Mouse (Mus musculus) heart, embryonic 15.5 days (tissue): ENCODE data around the gene Maml1. TPM values are rescaled to one million over a fixed set of nuclear protein-coding genes. Genes with fewer than 3 reads are reported as not detected.

Experiments used
- ATAC-seq: fragments of 200-750 bp; cut with Nextera tagmentation; replicated peaks from 2 replicates; pipeline ENCODE4 v1.8.0; 2017; ENCODE audit warnings: low read depth, moderate TSS enrichment; ENCODE audit not compliant: insufficient number of reproducible peaks, insufficient read depth, low FRiP score
- H3K27ac ChIP-seq: fragments of 300-500 bp; sonication (generic); 2 replicates; pipeline ENCODE4 v1.5.1; 2015; ENCODE audit warnings: mild to moderate bottlenecking, inconsistent platforms
- H3K27me3 ChIP-seq: fragments of 300-500 bp; sonication (generic); 2 replicates; pipeline ENCODE4 v1.6.1; 2015; ENCODE audit warnings: inconsistent platforms
- H3K36me3 ChIP-seq: fragments of 300-500 bp; sonication (generic); 2 replicates; pipeline ENCODE4 v1.6.1; 2015; ENCODE audit warnings: mild to moderate bottlenecking, inconsistent platforms
- H3K4me1 ChIP-seq: fragments of 300-500 bp; sonication (generic); replicated peaks from 2 replicates; pipeline ENCODE4 v1.6.1; 2015; ENCODE audit warnings: inconsistent platforms
- H3K4me2 ChIP-seq: fragments of 300-500 bp; sonication (generic); 2 replicates; pipeline ENCODE4 v1.6.1; 2015; ENCODE audit warnings: inconsistent platforms, mild to moderate bottlenecking, moderate library complexity
- H3K4me3 ChIP-seq: fragments of 300-500 bp; sonication (generic); 2 replicates; pipeline ENCODE4 v1.5.1; 2015; ENCODE audit warnings: mild to moderate bottlenecking, inconsistent platforms
- H3K9ac ChIP-seq: fragments of 300-500 bp; sonication (generic); 2 replicates; pipeline ENCODE4 v1.6.1; 2015; ENCODE audit warnings: mild to moderate bottlenecking, inconsistent platforms
- H3K9me3 ChIP-seq: fragments of 300-500 bp; sonication (generic); replicated peaks from 2 replicates; pipeline ENCODE4 v1.6.1; 2016; ENCODE audit warnings: inconsistent platforms
- WGBS: fragments of 180-500 bp; shearing (Covaris S2); methylation state at CpG from one replicate; pipeline ENCODE4 v1.1.7; 2015; ENCODE audit warnings: mixed read lengths; 5-methylcytosine and 5-hydroxymethylcytosine counted together
- polyA plus RNA-seq: library from polyadenylated mRNA; unstranded; fragments of >200 nt; fragmentation: Nextera tagmentation; extraction: Ambion mirVana; gene quantifications from 2 replicates; pipeline ENCODE4 v1.2.1, GENCODE M21; 2015

Gene Maml1
- 3.2 and 3.8 TPM in 2 replicates for polyA plus RNA-seq

DNA sequence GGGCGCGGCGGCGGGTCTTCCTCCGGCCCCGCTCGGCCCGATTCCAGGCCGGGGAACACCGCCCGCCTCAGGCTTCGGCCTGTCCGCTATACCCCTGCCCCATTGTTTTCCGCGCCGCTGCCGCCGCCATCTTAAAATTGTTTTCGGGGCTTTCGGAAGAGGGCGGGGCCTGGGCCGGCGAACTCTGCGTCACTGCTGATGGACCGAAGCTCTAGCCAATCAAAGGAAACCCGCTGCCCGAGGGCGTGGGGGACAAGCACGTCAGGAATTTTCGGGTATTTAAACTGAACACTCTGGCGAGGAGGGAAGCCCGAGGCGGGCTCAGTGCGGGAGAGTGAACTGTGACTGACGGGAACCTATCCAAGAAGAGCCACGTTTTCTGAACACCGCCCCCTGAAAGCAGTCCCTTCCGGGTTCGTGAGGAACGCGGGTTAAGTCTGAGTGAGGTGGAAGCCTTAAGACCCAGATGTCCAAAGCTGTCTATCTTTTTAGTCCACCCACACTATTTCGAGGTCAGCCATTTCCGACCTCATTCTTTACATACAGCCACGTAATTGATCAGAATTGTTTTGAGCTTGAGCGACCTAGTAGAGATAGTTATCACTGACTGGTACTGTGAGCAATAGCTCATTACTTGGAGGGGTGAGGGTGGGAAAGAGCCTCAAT lies at the start of gene Maml1:
TSS of gene Maml1 (minus strand) at position 122 of the 666 bp plus-strand sequence.
- Histone ChIP-seq H3K9ac (peak within 1 kb of the TSS; percentile 99), H3K4me3 (peak within 1 kb of the TSS; percentile 90), H3K27me3 (no peaks in the 10 kb centered on the region), H3K27ac (peak within 1 kb of the TSS; percentile 98), H3K9me3 (no peaks in the 10 kb centered on the region), H3K4me1 (peaks cover 24% of the 10 kb centered on the region), H3K36me3 (peaks cover 38% of the 10 kb centered on the region), H3K4me2 (peak within 1 kb of the TSS; percentile 74)
- WGBS: under 1% methylated on average over 45 of the region's 45 CpGs
- peak; percentile 97 for ATAC-seq

DNA sequence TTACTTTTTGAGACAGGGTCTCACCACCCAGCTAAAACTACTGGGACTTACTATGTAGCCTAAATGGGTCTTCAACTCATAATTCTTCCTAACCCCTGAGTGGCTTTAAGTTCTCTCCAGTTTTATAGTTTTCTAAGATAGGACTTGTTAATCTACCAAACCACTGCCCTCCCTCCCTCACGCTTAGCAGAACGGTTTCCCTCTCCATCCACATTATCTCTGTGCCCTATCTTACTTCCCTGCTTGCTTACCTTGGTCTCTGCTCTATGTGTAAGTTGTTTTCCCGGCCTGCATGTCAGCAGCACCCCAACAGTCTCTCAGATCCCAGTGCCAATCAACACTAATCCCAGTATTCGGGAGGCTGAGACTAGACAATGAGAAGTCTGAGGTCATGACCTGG lies 44.8 kb upstream of the Maml1 start:
- Histone ChIP-seq H3K27me3 (no peaks in the 10 kb centered on the region), H3K36me3 (no peaks in the 10 kb centered on the region), H3K4me2 (no peak overlapping the region), H3K4me1 (no peaks in the 10 kb centered on the region), H3K9me3 (no peaks in the 10 kb centered on the region), H3K9ac (no peak overlapping the region), H3K27ac (no peak overlapping the region), H3K4me3 (no peak overlapping the region)
- ATAC-seq: no peak
- 52% methylated on average over 4 of the region's 4 CpGs for WGBS

GRCm38 (mm10) chr11:50336126-50336525 lies 44.0 kb upstream of the Maml1 start:
- ATAC-seq: no peak
- Histone ChIP-seq H3K9ac (no peak overlapping the region), H3K27ac (no peak overlapping the region), H3K4me1 (no peaks in the 10 kb centered on the region), H3K27me3 (no peaks in the 10 kb centered on the region), H3K36me3 (no peaks in the 10 kb centered on the region), H3K9me3 (no peaks in the 10 kb centered on the region), H3K4me3 (no peak overlapping the region), H3K4me2 (no peak overlapping the region)
- WGBS: 42% methylated on average over 1 of the region's 1 CpGs

DNA sequence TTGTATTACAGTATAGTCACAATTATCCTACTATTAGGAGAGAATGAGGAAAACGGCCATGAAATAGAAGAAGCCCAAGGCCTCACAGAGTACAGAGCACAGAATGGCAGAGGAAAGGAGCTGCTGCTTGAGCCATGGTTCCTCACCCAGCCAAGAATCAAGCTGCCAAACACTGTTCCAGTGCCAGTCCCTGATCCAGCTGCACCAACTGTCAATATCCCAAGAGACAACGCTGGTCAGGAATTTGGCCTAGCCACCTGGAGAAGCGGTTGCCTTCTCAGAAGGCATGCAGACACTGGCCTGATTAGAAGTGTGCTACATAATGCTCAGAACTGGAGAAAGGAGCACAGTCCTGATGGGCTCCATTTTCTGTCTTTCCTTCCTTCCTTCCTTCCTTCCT lies 41.1 kb upstream of the Maml1 start:
- Histone ChIP-seq H3K4me1 (no peaks in the 10 kb centered on the region), H3K27me3 (no peaks in the 10 kb centered on the region), H3K9me3 (no peaks in the 10 kb centered on the region), H3K4me2 (no peak overlapping the region), H3K36me3 (no peaks in the 10 kb centered on the region), H3K4me3 (no peak overlapping the region), H3K9ac (no peak overlapping the region), H3K27ac (no peak overlapping the region)
- 87% methylated on average over 3 of the region's 3 CpGs for WGBS
- no peak for ATAC-seq

DNA sequence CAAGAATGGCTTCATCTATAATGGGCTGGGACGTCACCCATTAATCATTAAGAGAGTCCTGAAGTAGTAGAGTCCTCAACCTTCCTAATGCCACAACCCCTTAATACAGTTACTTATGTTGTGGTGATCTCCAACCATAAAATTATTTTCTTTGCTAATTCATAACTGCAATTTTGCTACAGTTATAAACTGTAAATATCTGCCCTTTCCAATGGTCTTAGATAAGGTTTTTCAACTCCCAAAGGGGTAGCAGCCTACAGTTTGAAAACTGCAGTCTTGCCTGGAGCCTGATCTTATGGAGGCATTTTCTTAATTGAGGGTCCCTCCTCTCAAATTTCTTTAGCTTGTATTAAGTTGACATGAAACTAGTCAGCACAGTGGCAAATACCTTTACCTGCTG lies 37.3 kb upstream of the Maml1 start:
- H3K9me3 ChIP-seq: no peaks in the 10 kb centered on the region
- WGBS: 83% methylated on average over 1 of the region's 1 CpGs

GRCm38 (mm10) chr11:50328075-50328625 lies 36.0 kb upstream of the Maml1 start:
- ATAC-seq: no peak
- WGBS: 81% methylated on average over 3 of the region's 3 CpGs
- Histone ChIP-seq H3K36me3 (no peaks in the 10 kb centered on the region), H3K4me1 (peaks cover 13% of the 10 kb centered on the region), H3K4me3 (no peak overlapping the region), H3K4me2 (no peak overlapping the region), H3K27ac (no peak overlapping the region), H3K9me3 (no peaks in the 10 kb centered on the region), H3K9ac (no peak overlapping the region), H3K27me3 (no peaks in the 10 kb centered on the region)

More for the DNA sequence above, 37.3 kb upstream of the Maml1 start:
- no peaks in the 10 kb centered on the region for H3K36me3 ChIP-seq
- no peak overlapping the region for H3K4me3 ChIP-seq
- H3K9ac ChIP-seq: no peak overlapping the region
- ATAC-seq: no peak
- H3K4me1 ChIP-seq: peaks cover 5% of the 10 kb centered on the region
- H3K4me2 ChIP-seq: no peak overlapping the region
- H3K27me3 ChIP-seq: no peaks in the 10 kb centered on the region
- H3K27ac ChIP-seq: no peak overlapping the region

DNA sequence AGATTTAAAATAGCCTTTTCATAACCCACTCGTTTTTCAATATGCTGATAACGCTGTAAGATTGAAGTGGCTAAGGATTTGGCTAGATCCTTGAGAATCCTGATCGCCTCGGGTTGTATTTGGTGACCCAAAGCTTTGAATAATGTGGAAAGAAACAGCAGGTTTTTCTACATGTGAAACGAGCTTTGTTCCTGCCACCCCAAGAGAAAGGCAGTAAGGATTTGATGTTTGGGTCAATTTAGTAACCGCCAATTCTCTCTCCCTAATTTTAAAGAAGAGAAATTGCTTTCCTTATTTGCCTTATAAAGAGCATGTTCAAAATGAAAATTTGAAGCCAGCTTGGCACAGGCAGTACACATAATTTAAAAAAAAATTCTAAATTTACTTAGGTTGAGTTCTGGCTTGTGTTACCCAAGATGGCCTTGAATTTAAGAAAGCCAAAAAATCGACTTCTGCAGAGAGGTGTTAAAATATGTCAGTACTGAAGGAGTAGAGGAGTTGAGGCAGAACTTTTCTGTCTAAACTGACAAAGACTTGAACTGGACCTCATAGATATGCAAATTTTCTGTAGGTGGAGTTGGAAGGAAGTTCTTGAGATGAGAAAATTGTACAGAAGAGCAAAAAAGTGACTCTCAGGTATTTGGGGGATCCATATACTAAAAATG lies 34.3 kb upstream of the Maml1 start:
- no peak for ATAC-seq
- Histone ChIP-seq H3K4me1 (peaks cover 28% of the 10 kb centered on the region), H3K27me3 (no peaks in the 10 kb centered on the region), H3K4me2 (peak overlapping the region; percentile 72), H3K4me3 (peak overlapping the region; percentile 83), H3K9ac (peak overlapping the region; percentile 75), H3K36me3 (no peaks in the 10 kb centered on the region), H3K9me3 (no peaks in the 10 kb centered on the region), H3K27ac (peak overlapping the region; percentile 86)
- WGBS: 5% methylated on average over 7 of the region's 7 CpGs

DNA sequence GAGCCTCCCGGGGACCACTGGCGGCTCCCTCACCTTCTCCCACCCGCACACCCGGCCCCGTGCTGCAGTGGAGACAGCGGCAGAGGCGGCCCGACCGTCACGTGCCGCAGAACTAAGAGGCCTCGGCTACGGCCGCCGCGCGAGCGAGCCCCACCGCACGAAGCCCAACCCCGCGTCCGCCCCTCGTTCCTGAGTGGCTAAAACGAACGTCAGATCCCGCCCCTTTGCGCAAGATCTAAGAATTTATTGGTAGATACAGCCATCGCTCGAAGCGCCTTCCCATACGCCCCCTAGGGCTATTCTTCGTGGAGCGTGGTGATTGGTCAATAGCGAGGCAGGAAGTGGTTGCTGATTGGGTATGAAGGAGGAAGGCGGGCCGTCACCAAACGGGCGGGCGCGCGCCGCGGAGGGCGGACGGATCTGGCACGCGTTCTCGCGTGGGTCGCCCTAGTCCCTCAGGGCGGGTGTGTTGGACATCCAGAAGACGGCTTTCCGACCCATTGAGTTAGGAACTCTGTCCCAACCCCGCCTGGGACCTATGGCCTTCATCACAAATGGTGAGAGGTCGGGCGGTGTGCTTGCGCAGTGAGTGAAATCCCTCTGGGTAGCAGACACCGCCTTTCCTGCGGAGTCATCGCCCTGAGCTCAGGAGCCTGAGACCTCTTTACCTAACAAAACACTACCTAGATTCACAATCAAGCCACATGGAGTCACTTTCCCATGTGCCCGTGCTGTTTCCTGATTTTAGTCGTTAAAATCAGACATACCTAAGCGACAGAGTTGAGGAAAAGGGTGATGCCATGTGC lies 33.6 kb upstream of the Maml1 start, which contains the start of gene Canx:
TSS of gene Canx (minus strand) at position 178 of the 806 bp plus-strand sequence.
- Histone ChIP-seq H3K36me3 (no peaks in the 10 kb centered on the region), H3K4me3 (peak within 1 kb of the TSS; percentile 83), H3K9ac (peak within 1 kb of the TSS; percentile 93), H3K4me2 (peak within 1 kb of the TSS; percentile 72), H3K27me3 (no peaks in the 10 kb centered on the region), H3K27ac (peak within 1 kb of the TSS; percentile 91), H3K9me3 (no peaks in the 10 kb centered on the region), H3K4me1 (peaks cover 33% of the 10 kb centered on the region)
- ATAC-seq: peak; percentile 97
- WGBS: under 1% methylated on average over 64 of the region's 64 CpGs

DNA sequence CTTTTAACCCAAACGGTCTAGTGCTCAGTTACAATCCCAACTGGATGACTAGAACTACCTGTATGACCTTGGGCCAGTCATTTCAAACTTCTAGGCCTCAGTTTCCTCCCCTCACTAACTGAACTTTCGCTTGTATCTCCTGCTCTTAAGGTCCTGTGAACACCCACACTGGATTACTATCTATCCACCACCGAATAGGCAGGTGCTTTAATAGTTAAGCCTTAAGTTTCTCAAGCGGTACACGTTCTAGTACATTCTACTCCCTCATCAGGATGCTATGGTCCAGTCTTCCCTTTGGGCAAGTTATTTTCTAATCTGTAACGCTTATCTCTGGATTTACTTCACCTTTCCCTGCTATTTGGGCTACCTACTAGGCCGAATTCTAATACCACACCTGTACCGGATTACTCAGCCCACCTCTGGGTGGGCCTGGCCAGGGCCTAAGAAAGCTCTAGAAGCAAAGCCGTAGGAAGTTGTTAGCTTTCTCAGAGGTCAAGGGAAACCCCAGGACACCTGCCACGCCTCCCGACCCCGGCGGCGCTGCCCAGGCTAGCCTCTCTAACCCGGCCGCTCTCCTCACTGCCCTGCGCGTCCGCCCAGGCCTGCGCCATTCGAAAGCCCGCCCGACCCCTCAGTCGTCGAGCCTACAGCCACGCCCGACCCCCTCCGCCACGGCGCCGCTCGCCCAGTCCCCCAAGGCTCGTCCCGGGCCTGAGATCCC lies 32.8 kb upstream of the Maml1 start:
- Histone ChIP-seq H3K4me2 (peak overlapping the region; percentile 66), H3K9me3 (no peaks in the 10 kb centered on the region), H3K4me3 (peak overlapping the region; percentile 83), H3K9ac (peak overlapping the region; percentile 93), H3K4me1 (peaks cover 33% of the 10 kb centered on the region), H3K36me3 (no peaks in the 10 kb centered on the region), H3K27ac (peak overlapping the region; percentile 91), H3K27me3 (no peaks in the 10 kb centered on the region)
- ATAC-seq: peak; percentile 65
- WGBS: under 1% methylated on average over 34 of the region's 34 CpGs

DNA sequence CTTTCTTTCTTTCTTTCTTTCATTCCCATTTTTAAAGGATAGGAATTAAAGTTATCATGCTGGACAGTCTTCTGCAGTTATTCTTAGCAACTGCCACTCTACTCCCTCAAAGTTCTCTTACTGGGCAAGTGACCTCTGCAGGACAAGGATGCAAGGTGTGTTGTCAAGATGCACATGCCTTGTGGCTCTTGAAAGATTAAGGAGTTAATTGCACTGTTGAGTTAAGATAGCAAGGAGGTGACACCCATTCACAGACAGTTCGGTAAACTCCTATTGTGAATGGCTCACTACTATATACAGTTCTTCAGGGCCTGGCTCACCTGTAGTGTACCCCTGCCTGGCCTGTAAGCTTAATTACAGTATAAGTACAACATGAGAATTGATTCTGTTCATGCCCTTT lies 31.7 kb upstream of the Maml1 start:
- no peak for ATAC-seq
- Histone ChIP-seq H3K36me3 (peaks cover 4% of the 10 kb centered on the region; the same call in 1 of the 2 replicates), H3K4me2 (peak overlapping the region; percentile 66), H3K9ac (no peak overlapping the region), H3K27ac (peak overlapping the region; percentile 16; the same call in 1 of the 2 replicates), H3K4me1 (peaks cover 35% of the 10 kb centered on the region), H3K4me3 (peak overlapping the region; percentile 83), H3K27me3 (no peaks in the 10 kb centered on the region), H3K9me3 (no peaks in the 10 kb centered on the region)
- WGBS: 5% methylated on average over 1 of the region's 1 CpGs
